ENCODE assay signal across 16 mouse cellular contexts in the genomic region with DNA sequence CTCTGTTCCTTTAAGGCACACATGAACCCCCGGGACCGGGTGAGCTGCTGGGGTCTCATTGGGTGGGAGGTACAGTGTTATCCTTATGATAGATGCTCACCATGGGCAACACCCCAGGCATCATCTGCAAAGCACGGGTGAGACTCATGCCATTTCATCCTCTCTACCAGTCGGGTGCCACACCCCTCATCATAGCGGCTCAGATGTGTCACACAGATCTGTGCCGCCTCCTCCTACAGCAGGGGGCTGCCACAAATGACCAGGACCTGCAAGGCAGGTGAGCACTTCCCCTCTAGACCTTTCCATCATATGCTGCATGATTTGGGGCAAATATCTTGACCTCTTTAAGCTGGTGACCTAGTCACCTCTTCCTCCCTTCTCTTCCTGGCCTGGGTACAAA.
"Had no signal": no experiment of that assay in that cellular context is flagged by ENCODE, and none has a peak within 500 bp of the region (broad histone marks: within the 10 kb centered on the region; RNA-seq: fewer than 3 reads in every experiment).

No protein-coding gene starts in this region.

- H3K4me2 ChIP-seq: limb, embryonic 12.5 days; liver, embryonic 13.5 days; lung, embryonic 15.5 days; midbrain, embryonic 12.5 days; stomach, embryonic 15.5 days had no signal

- H3K4me3 ChIP-seq: left cerebral cortex, adult 2 months; limb, embryonic 12.5 days; liver, embryonic 13.5 days; lung, embryonic 15.5 days; megakaryocyte, embryonic 14.5 days; midbrain, embryonic 12.5 days; stomach, embryonic 15.5 days had no signal

- H3K27ac ChIP-seq: left cerebral cortex, adult 2 months; limb, embryonic 12.5 days; liver, embryonic 13.5 days; lung, embryonic 15.5 days; macrophage; midbrain, embryonic 12.5 days; stomach, embryonic 15.5 days had no signal

- H3K36me3 ChIP-seq: limb, embryonic 12.5 days; liver, embryonic 13.5 days; lung, embryonic 15.5 days; midbrain, embryonic 12.5 days; stomach, embryonic 15.5 days had no signal

- ATAC-seq: intestine, postnatal 0 days; liver, postnatal 0 days had no signal

- DNase-seq: kidney, adult 8-10 months; liver; liver, embryonic 13.5 days; liver, postnatal 0 days; lung, postnatal 14 days; right cerebral cortex, postnatal 14 days; thymus, adult 2 months; thymus, postnatal 36 days had no signal

- H3K27me3 ChIP-seq: limb, embryonic 12.5 days; lung, embryonic 15.5 days; stomach, embryonic 15.5 days had no signal

- H3K9me3 ChIP-seq: limb, embryonic 12.5 days; liver, embryonic 13.5 days; lung, embryonic 15.5 days; megakaryocyte, embryonic 14.5 days; midbrain, embryonic 12.5 days; stomach, embryonic 15.5 days had no signal

- H3K9ac ChIP-seq: limb, embryonic 12.5 days; liver, embryonic 13.5 days; liver, postnatal 0 days; lung, embryonic 15.5 days; midbrain, embryonic 12.5 days; stomach, embryonic 15.5 days had no signal
